Mouse (Mus musculus): ENCODE measurements at regions not wholly inside any gene's neighbourhood (a gene's known extent, or its start where the extent isn't known, plus 50 kb on each side); places are given as distances from the start of the nearest gene placed in this dataset.

DNA sequence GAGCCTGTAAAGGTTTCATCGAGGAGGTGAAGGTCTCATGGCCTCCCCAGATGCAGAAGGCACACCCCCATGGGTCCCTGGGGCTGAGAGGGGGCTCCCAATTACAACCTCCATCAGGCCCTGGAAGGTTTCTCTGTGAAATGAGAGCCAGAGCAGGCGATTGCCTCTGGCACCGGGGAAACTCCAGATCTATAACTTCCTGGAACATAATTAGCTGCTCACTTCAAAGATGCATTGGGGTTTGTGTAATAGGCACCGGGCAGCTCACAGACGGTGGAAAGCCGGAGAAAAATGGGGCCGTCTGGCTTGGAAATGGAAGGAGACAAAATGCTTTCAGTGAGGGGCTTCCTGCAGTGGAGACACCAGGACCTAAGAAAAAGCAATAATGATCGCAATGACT, 151.2 kb upstream of the Mvb12b start:
- TF ChIP-seq CTCF (IDR thresholded peaks at IDR 0.05; ENCODE audit: low read depth), result no peak
- TF ChIP-seq EP300 (optimal IDR thresholded peaks at IDR 0.05), result no peak
